Mouse (Mus musculus) bone marrow macrophage, adult 2 months (primary cell): ENCODE data around the gene Fth1. TPM values are rescaled to one million over a fixed set of nuclear protein-coding genes. Genes with fewer than 3 reads are reported as not detected.

Source experiments
- H3K27ac ChIP-seq: 2 replicates; pipeline ENCODE4 v1.5.1; 2012; ENCODE audit warnings: low read depth, low read length; ENCODE audit not compliant: insufficient read depth
- H3K4me1 ChIP-seq: 2 replicates; pipeline ENCODE4 v1.6.1; 2012; ENCODE audit warnings: low read length; ENCODE audit not compliant: control insufficient read depth, insufficient read depth
- H3K4me3 ChIP-seq: 2 replicates; pipeline ENCODE4 v1.5.1; 2012; ENCODE audit warnings: mild to moderate bottlenecking, low read length, moderate library complexity; ENCODE audit not compliant: insufficient read depth
- CTCF ChIP-seq: IDR thresholded peaks from 2 replicates; pipeline ENCODE4 v1.5.1; 2012; ENCODE audit warnings: low read depth, mild to moderate bottlenecking, low read length, moderate library complexity
- POLR2A ChIP-seq: IDR thresholded peaks from 2 replicates; pipeline ENCODE4 v1.6.1; 2012; ENCODE audit warnings: mild to moderate bottlenecking, low read depth, low read length, borderline replicate concordance
- polyA plus RNA-seq: library from polyadenylated mRNA; stranded (reverse); fragments of >200 nt; gene quantifications from 2 replicates; pipeline ENCODE4 v1.2.4, GENCODE M21; 2012; ENCODE audit not compliant: missing spikeins, insufficient read depth, insufficient read length

The Fth1 gene
- polyA plus RNA-seq, 1 experiment, result 20,335 TPM

- no peak within 1 kb of the TSS for H3K27ac ChIP-seq
- H3K4me3 ChIP-seq, result no peak within 1 kb of the TSS
- TF ChIP-seq CTCF (no peak), POLR2A (no peak)
- no peaks in the 10 kb centered on the region for H3K4me1 ChIP-seq
Observed at GRCm38 (mm10) chr19:10001206-10001969, 21.0 kb downstream of the Fth1 start, which contains the start of the genes Best1 and Rab3il1. Gene Best1, minus strand, starts transcription at chr19:10001633. Gene Rab3il1, plus strand, starts transcription at chr19:10001669.

- H3K4me1 ChIP-seq, result no peaks in the 10 kb centered on the region
- H3K4me3 ChIP-seq, result no peak overlapping the region
- no peak for TF ChIP-seq POLR2A
- no peak for TF ChIP-seq CTCF
- no peak overlapping the region for H3K27ac ChIP-seq
Observed at GRCm38 (mm10) chr19:10003696-10004095, 23.3 kb downstream of the Fth1 start.

DNA sequence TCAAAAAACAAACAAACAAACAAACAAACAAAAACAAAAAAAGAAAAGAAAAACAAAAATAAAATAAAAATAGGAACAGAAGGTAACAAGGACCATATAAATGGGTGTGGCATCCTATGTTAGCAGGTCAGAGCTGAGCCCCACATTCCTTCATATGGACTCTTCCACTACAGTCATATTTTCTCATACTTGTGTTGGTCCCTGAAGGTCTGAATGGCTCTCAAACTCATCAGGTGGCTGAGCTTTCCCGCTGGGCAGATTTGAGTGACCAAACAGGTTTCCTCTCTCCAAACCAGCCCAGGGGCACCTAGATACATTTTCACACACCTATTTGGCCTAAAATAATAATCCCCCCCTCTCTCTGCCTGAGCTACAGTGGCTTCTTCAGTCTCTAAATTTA is 31.0 kb downstream of the Fth1 start:
- TF ChIP-seq POLR2A, result no peak
- TF ChIP-seq CTCF, result no peak
- H3K4me1 ChIP-seq, result peaks cover 3% of the 10 kb centered on the region
- H3K27ac ChIP-seq, result no peak overlapping the region
- H3K4me3 ChIP-seq, result no peak overlapping the region

DNA sequence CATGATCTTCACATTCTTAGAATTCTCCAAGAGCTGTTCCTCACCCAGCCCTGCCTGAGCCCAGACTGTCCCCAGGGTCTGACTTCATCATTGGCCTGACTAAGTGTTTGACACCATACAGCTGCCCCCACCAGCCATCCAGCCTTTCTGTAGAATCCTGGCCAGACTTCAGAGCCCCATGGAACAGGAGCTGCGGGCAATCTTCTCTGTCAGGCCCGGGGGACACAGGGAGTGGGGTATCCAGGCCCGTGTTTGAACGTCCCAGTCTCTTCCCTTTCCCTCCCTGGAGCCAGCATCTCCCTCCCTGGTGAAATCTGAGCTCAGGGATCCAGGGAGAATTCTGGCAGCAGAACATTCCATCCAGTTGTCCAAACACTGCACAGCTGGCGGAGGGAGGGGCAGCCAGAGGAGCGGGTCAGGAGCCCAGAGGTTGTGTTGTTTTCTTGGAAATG is 32.5 kb downstream of the Fth1 start:
- Histone ChIP-seq H3K27ac (no peak overlapping the region), H3K4me3 (no peak overlapping the region), H3K4me1 (peaks cover 8% of the 10 kb centered on the region)
- TF ChIP-seq POLR2A (no peak), CTCF (no peak)

DNA sequence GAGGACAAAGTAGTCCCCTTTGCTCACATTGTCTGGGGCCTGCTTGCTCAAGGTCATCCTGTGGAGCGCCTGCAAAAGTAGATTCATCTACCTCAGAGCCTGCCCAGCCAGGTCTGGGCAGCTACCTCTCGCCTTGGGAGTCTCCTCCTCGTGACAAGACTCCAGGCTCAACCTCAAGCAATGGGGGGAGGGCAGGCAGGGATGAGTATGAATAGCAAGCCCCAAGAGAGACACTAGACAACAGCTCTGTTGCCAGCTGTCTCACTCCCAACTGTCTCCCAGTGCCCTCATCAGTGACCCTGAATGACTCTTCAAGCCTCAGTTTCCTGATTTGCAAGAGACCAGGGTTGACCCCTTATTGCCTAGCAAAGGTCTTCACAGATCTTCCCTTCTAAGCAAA is 33.0 kb downstream of the Fth1 start:
- peaks cover 8% of the 10 kb centered on the region for H3K4me1 ChIP-seq
- TF ChIP-seq CTCF (no peak), POLR2A (no peak)
- no peak overlapping the region for H3K4me3 ChIP-seq
- no peak overlapping the region for H3K27ac ChIP-seq

- peaks cover 8% of the 10 kb centered on the region for H3K4me1 ChIP-seq
- H3K4me3 ChIP-seq, result no peak overlapping the region
- TF ChIP-seq POLR2A (no peak), CTCF (no peak)
- no peak overlapping the region for H3K27ac ChIP-seq
Observed at GRCm38 (mm10) chr19:10013913-10014312, 33.5 kb downstream of the Fth1 start.

GRCm38 (mm10) chr19:10014824-10015223 is 34.4 kb downstream of the Fth1 start:
- Histone ChIP-seq H3K4me1 (peaks cover 8% of the 10 kb centered on the region), H3K27ac (no peak overlapping the region), H3K4me3 (no peak overlapping the region)
- no peak for TF ChIP-seq POLR2A
- TF ChIP-seq CTCF, result no peak

- no peak for TF ChIP-seq CTCF
- TF ChIP-seq POLR2A, result no peak
- H3K4me1 ChIP-seq, result peaks cover 8% of the 10 kb centered on the region
- no peak overlapping the region for H3K27ac ChIP-seq
- H3K4me3 ChIP-seq, result no peak overlapping the region
Observed at GRCm38 (mm10) chr19:10015442-10015841, 35.0 kb downstream of the Fth1 start.

DNA sequence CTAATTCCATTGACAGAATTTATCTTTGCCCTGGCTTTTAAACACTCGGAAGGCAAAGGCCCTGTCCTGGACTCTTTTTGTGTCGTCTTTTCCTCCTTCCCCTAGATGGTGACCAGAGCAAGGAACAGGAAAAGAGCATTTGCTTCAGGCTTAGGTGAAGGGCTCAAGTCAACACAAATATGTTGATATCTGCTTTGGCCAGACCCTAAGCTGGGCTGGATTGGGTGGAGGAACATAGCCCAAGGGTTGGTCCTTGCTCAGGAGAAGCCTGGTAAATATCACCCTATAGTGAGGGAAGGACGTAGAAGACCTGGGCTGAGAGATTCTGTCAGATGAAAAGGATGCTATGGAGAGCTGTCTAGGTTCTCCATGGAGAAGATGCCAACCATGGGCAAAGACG is 35.8 kb downstream of the Fth1 start:
- H3K4me3 ChIP-seq, result no peak overlapping the region
- TF ChIP-seq POLR2A (no peak), CTCF (no peak)
- peaks cover 13% of the 10 kb centered on the region for H3K4me1 ChIP-seq
- H3K27ac ChIP-seq, result no peak overlapping the region
